Mouse (Mus musculus): ENCODE results near the gene Gm48551. TPM values are rescaled to one million over a fixed set of nuclear protein-coding genes. Genes with fewer than 3 reads are reported as not detected.
A peak's percentile ranks its signal among the peaks of the same experiment; 100 is the strongest.

Gm48551 gene
- polyA plus RNA-seq, 1 experiment from 2014 or later, result 2.3 TPM

- DNase-seq (ENCODE audit: low spot score), result no peak
Observed at GRCm38 (mm10) chr10:81429092-81429491, 44.8 kb downstream of the Gm48551 start.

DNA sequence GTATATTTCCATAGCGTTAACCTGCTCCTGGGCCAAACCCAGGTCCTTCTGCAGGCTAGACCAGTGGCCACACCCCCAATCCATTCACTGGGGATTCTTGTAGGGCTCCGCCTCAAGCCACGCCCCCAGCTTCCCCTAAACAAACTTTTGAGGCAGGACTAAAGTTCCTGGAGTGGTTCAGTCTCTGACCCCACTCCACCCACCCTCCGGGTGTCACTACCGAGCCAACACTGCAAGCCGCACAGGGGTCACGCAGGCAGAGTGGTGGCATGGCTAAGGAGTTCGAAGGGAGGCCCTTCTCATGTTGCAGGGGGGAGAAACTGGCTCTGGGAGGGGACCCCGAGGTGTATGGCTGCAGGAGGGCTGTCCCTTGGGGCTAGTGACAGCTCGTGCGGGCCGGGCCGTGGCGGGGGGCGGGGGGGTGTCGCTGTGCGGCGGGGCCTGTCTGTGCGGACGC is 45.4 kb downstream of the Gm48551 start:
- DNase-seq (ENCODE audit: low spot score), result peak; percentile 74

DNA sequence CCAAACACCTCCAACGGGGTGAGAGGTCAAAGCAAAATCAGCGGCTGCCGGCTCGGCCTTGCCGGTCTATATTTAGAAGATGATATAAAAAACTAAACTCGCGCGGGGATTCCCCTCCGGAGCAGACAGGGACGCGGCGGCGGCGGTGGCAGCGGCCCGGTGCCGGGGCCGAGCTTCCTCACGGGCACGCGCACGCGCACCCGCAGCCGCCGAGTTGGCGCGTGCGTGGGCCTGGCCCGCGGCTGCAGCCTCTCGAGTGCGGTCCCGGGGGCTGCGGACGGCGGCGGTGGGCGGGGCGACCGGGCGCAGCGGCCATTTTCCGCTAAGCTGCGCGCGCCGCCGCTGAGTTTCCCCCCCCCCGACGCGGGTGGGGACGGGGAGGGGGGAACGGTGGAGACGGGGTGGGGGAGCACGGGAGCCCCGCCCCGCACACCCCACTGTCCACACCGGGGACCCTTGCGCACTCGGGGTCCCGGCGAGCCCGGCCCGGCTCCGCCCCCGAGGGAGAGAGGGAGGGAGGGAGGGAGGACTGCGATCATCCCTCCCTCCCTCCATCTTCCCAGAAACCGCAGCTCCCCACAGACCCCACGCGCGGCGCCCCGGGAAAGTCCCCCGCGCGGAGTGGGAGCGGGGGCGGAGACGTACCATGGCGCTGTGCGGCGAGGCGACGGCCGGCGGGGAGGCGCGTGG is 46.0 kb downstream of the Gm48551 start:
- peak; percentile 72 for DNase-seq (ENCODE audit: low spot score)

DNA sequence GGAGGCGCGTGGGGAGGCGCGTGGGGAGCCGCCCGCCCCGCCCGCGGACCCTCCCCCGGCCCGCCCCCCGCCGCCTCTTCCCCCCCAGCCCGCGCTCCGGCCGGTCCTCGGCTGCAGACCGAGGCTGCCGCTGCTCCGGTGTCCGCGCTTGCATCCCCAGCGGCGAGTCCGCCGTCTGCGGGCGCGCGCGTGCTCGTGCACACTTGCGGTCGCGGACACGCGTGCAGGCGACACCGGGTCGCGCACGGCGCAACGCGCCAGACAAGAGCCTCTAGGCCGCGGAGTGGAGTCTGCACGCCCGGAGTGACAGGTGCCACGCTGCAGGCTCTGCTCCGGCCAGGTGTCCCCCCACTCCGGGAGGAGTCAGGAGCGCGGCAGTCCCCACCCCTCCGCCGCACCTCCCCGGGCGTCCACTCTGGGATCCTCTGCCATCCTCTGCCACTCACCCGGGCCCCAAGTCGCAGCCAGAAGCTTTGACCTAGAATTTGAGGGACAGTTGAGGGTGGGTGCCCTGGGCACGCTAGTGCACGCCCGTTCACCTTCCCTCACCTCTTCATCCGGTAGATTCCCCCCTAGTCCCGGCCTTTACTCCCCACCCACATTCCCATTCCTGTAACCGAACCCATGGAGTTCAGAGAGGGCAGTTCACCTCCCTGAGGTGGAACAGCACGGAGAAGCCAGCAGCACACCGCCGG is 46.7 kb downstream of the Gm48551 start:
- DNase-seq (ENCODE audit: low spot score), result peak; percentile 48

DNA sequence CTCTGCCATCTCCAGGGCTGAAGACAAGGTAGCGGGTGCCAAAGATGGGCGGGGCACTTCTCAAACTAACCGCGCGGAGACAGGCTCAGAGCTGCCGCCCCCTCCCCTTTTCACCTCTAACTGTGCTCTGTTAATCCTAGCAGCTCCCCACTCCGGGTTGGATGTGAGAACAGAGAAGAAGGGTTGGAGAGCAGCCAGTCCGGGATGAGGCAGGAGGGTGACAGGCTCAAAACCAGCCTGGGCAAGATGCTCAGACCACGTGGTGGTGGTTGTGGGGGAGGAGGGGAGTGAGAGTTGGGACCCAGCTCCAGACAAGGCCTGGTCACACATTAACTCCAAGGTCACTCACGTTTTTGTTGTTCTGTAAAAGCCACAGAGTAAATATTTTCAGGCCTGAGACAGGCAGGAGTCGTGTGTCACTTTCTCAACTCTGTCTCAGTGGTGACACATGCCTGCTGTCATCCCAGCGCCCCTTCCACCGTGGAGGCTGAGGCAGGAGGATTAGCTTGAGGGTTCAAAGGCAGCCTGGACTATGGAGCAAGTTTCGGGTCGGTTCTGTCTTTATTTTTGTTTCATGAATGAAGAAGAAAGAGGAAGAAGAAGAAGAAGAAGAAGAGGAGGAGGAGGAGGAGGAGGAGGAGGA is 47.4 kb downstream of the Gm48551 start:
- DNase-seq (ENCODE audit: low spot score), result peak; percentile 24

DNA sequence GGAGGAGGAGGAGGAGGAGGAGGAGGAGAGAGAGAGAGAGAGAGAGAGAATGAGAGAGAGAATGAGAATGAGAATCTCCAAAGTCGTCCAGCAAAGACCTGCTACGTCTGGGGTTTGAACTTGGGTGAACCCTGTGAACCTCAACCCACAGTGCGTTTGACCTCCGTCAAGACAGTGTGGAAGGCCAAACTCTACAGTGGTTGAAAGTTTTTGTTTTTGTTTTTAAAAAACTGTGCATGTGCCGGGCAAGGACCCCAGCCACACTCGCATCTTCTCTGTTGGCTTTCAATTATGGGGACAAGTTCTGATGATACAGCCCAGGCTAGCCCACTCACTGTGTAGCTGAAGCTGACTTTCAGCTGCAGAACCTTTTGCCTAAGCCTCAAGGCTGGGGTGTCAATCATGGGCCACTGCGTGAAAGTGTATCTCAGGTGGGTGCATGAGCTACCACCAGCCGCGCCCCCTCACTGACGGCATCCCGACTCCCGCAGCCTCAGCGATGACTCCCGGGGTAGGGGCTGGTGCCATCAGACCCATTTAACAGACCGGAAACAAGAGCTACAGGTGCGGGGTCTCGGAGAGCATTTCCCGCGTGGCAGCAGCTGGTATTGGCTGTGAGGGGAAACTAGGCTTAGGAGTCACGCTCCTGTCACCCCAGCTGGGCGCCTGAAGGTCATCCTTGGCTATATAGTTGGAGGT is 48.1 kb downstream of the Gm48551 start:
- DNase-seq (ENCODE audit: low spot score), result no peak

GRCm38 (mm10) chr10:81432868-81433262 is 48.6 kb downstream of the Gm48551 start:
- peak; percentile 93 for DNase-seq (ENCODE audit: low spot score)

DNA sequence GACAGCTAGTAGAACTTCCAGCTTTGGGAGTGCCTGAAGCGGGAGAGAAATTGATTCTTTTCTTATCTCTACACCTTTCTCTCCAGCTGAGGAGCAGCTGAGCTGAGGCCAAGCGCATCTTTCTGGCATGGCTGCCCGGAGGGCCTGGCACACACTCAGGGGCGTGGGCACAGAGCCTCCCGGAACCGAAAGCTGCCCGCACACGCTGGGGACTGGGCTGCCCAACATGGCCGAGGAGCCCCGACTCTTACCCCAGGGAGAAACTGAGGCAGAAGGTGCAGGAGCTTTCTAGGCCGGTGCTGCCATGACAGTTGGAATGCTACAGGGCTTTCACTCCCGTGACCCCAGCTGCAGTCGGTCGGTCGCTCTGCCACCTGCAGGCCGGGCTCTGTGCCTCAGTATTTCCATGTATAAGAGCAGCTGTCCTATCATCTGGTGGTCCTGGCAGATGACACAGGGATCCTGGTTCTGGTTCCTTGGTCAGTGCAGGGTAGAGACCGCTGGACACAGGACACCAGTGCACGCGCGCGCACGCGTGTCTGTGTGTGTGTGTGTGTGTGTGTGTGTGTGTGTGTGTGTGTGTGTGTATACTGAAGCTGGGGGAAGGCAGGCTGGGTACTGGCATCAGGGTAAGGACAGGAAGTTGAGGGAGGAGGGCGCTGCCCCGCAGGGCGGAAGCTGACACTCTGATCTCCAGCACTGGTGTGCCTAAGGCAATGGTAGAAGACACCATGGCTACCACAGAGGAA is 49.4 kb downstream of the Gm48551 start:
- peak; percentile 32 for DNase-seq (ENCODE audit: low spot score)

GRCm38 (mm10) chr10:81434361-81435263 is 50.3 kb downstream of the Gm48551 start:
- peak; percentile 37 for DNase-seq (ENCODE audit: low spot score)

DNA sequence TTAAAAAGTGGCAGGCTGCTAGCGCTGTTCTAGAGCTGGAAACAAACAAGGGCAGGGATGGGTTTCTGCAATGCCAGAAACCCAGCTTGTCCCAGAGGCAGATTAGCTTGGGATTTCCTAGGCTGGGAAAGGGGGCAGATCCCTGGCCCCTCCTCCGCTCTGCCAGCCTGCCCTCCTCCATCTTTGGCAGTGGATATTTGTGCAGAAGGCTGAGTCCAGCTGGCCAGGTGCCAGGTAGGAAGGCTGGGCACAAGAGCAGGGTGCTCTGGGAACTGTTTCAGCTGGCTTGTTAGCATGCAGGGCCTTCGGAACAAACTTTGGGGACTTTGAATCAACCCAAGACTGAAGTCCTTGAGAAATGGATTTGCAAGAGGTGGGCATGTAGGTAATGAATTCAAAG is 51.2 kb downstream of the Gm48551 start:
- DNase-seq (ENCODE audit: low spot score), result no peak

- DNase-seq (ENCODE audit: low spot score), result no peak
Observed at GRCm38 (mm10) chr10:81441019-81441418, 56.8 kb downstream of the Gm48551 start.

Small RNA genes lying within 50 kb of the gene (microRNA-seq; reads per million reads assigned to microRNA genes)
- not detected for gene Mir1191b (ENCODE audit: borderline number of aligned reads)
- gene Mir6913 (ENCODE audit: borderline number of aligned reads), result not detected

Other genes starting within 250 kb of the Gm48551 start
- gene Zbtb7a, start 249.2 kb upstream of the Gm48551 start, polyA plus RNA-seq (2015; fragmentation: Nextera tagmentation; extraction: Ambion mirVana), result 34.5 and 44.9 TPM in 2 replicates
- gene Pias4, start 216.5 kb upstream of the Gm48551 start, polyA plus RNA-seq (2015; fragmentation: Nextera tagmentation; extraction: Ambion mirVana), result 37.3 and 39.0 TPM in 2 replicates
- gene Eef2, start 207.8 kb upstream of the Gm48551 start, polyA plus RNA-seq (2015; fragmentation: Nextera tagmentation; extraction: Ambion mirVana), result 612 and 638 TPM in 2 replicates
- gene Dapk3, start 201.5 kb upstream of the Gm48551 start, polyA plus RNA-seq (2015; fragmentation: Nextera tagmentation; extraction: Ambion mirVana), result 47.8 and 54.1 TPM in 2 replicates
- not detected in 2 replicates for gene 4930442H23Rik, start 200.6 kb upstream of the Gm48551 start, polyA plus RNA-seq (2015; fragmentation: Nextera tagmentation; extraction: Ambion mirVana)
- gene Nmrk2, start 182.4 kb upstream of the Gm48551 start, polyA plus RNA-seq (2015; fragmentation: Nextera tagmentation; extraction: Ambion mirVana), result 0.08 TPM in 1 of 2 replicates, not detected in the other
- 0.62 and 0.70 TPM in 2 replicates for gene Atcay, start 153.6 kb upstream of the Gm48551 start, polyA plus RNA-seq (2015; fragmentation: Nextera tagmentation; extraction: Ambion mirVana)
- gene Zfr2, start 151.3 kb upstream of the Gm48551 start, polyA plus RNA-seq (2015; fragmentation: Nextera tagmentation; extraction: Ambion mirVana), result 0.81 and 1.7 TPM in 2 replicates
- 17.7 and 19.3 TPM in 2 replicates for gene Matk, start 131.5 kb upstream of the Gm48551 start, polyA plus RNA-seq (2015; fragmentation: Nextera tagmentation; extraction: Ambion mirVana)
- gene Mrpl54, start 117.5 kb upstream of the Gm48551 start, polyA plus RNA-seq (2015; fragmentation: Nextera tagmentation; extraction: Ambion mirVana), result 216 and 225 TPM in 2 replicates
- gene Apba3, start 117.5 kb upstream of the Gm48551 start, polyA plus RNA-seq (2015; fragmentation: Nextera tagmentation; extraction: Ambion mirVana), result 34.8 and 38.7 TPM in 2 replicates
- 7.8 and 9.3 TPM in 2 replicates for gene Tjp3, start 92.9 kb upstream of the Gm48551 start, polyA plus RNA-seq (2015; fragmentation: Nextera tagmentation; extraction: Ambion mirVana)
- 36.9 and 38.6 TPM in 2 replicates for gene Pip5k1c, start 91.5 kb upstream of the Gm48551 start, polyA plus RNA-seq (2015; fragmentation: Nextera tagmentation; extraction: Ambion mirVana)
- gene Cactin, start 63.4 kb upstream of the Gm48551 start, polyA plus RNA-seq (2015; fragmentation: Nextera tagmentation; extraction: Ambion mirVana), result 41.3 and 45.8 TPM in 2 replicates
- 97.5 and 103 TPM in 2 replicates for gene Tbxa2r, start 55.7 kb upstream of the Gm48551 start, polyA plus RNA-seq (2015; fragmentation: Nextera tagmentation; extraction: Ambion mirVana)
- gene Gipc3, start 41.2 kb upstream of the Gm48551 start, polyA plus RNA-seq (2015; fragmentation: Nextera tagmentation; extraction: Ambion mirVana), result 0.14 and 0.16 TPM in 2 replicates
- gene Hmg20b, start 34.0 kb upstream of the Gm48551 start, polyA plus RNA-seq (2015; fragmentation: Nextera tagmentation; extraction: Ambion mirVana), result 88.5 and 100 TPM in 2 replicates
- 36.3 and 38.1 TPM in 2 replicates for gene Mfsd12, start 27.0 kb upstream of the Gm48551 start, polyA plus RNA-seq (2015; fragmentation: Nextera tagmentation; extraction: Ambion mirVana)
- gene 4930404N11Rik, start 18.6 kb upstream of the Gm48551 start, polyA plus RNA-seq (2015; fragmentation: Nextera tagmentation; extraction: Ambion mirVana), result 1.7 and 3.0 TPM in 2 replicates
- gene Fzr1, start 6.0 kb upstream of the Gm48551 start, polyA plus RNA-seq (2015; fragmentation: Nextera tagmentation; extraction: Ambion mirVana), result 87.1 and 96.9 TPM in 2 replicates
- gene Dohh, start within 50 bp of the Gm48551 start, polyA plus RNA-seq (2015; fragmentation: Nextera tagmentation; extraction: Ambion mirVana), result 71.3 and 78.7 TPM in 2 replicates
- 0.72 and 1.5 TPM in 2 replicates for gene Gm48552, start 4.5 kb downstream of the Gm48551 start, polyA plus RNA-seq (2015; fragmentation: Nextera tagmentation; extraction: Ambion mirVana)
- gene Smim24, start 8.6 kb downstream of the Gm48551 start, polyA plus RNA-seq (2015; fragmentation: Nextera tagmentation; extraction: Ambion mirVana), result 12.5 and 14.0 TPM in 2 replicates
- gene Nfic, start 71.2 kb downstream of the Gm48551 start, polyA plus RNA-seq (2015; fragmentation: Nextera tagmentation; extraction: Ambion mirVana), result 21.5 and 21.9 TPM in 2 replicates
- gene Celf5, start 98.2 kb downstream of the Gm48551 start, polyA plus RNA-seq (2015; fragmentation: Nextera tagmentation; extraction: Ambion mirVana), result 0.04 and 0.25 TPM in 2 replicates
- gene Ncln, start 111.9 kb downstream of the Gm48551 start, polyA plus RNA-seq (2015; fragmentation: Nextera tagmentation; extraction: Ambion mirVana), result 39.4 and 45.5 TPM in 2 replicates
- gene S1pr4, start 115.7 kb downstream of the Gm48551 start, polyA plus RNA-seq (2015; fragmentation: Nextera tagmentation; extraction: Ambion mirVana), result 22.2 and 25.6 TPM in 2 replicates
- 3.5 TPM in 2 replicates for gene Gna15, start 139.8 kb downstream of the Gm48551 start, polyA plus RNA-seq (2015; fragmentation: Nextera tagmentation; extraction: Ambion mirVana)
- gene Gna11, start 160.7 kb downstream of the Gm48551 start, polyA plus RNA-seq (2015; fragmentation: Nextera tagmentation; extraction: Ambion mirVana), result 28.5 and 30.0 TPM in 2 replicates
- 683 and 740 TPM in 2 replicates for gene Aes, start 175.0 kb downstream of the Gm48551 start, polyA plus RNA-seq (2015; fragmentation: Nextera tagmentation; extraction: Ambion mirVana)
- gene Tle2, start 190.1 kb downstream of the Gm48551 start, polyA plus RNA-seq (2015; fragmentation: Nextera tagmentation; extraction: Ambion mirVana), result 2.4 and 2.9 TPM in 2 replicates
- 3.7 and 4.8 TPM in 2 replicates for gene Tle6, start 216.6 kb downstream of the Gm48551 start, polyA plus RNA-seq (2015; fragmentation: Nextera tagmentation; extraction: Ambion mirVana)
- gene BC025920, start 221.8 kb downstream of the Gm48551 start, polyA plus RNA-seq (2015; fragmentation: Nextera tagmentation; extraction: Ambion mirVana), result 0.85 and 0.98 TPM in 2 replicates
- gene Sirt6, start 243.3 kb downstream of the Gm48551 start, polyA plus RNA-seq (2015; fragmentation: Nextera tagmentation; extraction: Ambion mirVana), result 26.7 and 31.3 TPM in 2 replicates
- gene Ankrd24, start 244.1 kb downstream of the Gm48551 start, polyA plus RNA-seq (2015; fragmentation: Nextera tagmentation; extraction: Ambion mirVana), result 2.2 and 2.3 TPM in 2 replicates